Mouse (Mus musculus): ENCODE data around the gene Crtc1. TPM values are rescaled to one million over a fixed set of nuclear protein-coding genes. Genes with fewer than 3 reads are reported as not detected.

Crtc1 gene
- polyA plus RNA-seq, 1 experiment, result 113 TPM

GRCm38 (mm10) chr8:70377049-70377448 is 62.3 kb downstream of the Crtc1 start:
- TF ChIP-seq CTCF (IDR thresholded peaks at IDR 0.05; ENCODE audit: extremely low read depth, insufficient read depth, low read length) (no peak), POLR2A (IDR thresholded peaks at IDR 0.05; ENCODE audit: extremely low read depth, insufficient read depth, low read length) (no peak)
- Histone ChIP-seq H3K4me1 (ENCODE audit: control insufficient read depth, insufficient read depth, low read length) (no peaks in the 10 kb centered on the region), H3K27ac (ENCODE audit: insufficient read depth, low read length) (no peak overlapping the region), H3K4me3 (ENCODE audit: insufficient read depth, low read length) (no peak overlapping the region)

- no peak overlapping the region for H3K27ac ChIP-seq (ENCODE audit: insufficient read depth, low read length)
- H3K4me1 ChIP-seq (ENCODE audit: control insufficient read depth, insufficient read depth, low read length), result no peaks in the 10 kb centered on the region
- TF ChIP-seq CTCF (IDR thresholded peaks at IDR 0.05; ENCODE audit: extremely low read depth, insufficient read depth, low read length), result no peak
- no peak for TF ChIP-seq POLR2A (IDR thresholded peaks at IDR 0.05; ENCODE audit: extremely low read depth, insufficient read depth, low read length)
- H3K4me3 ChIP-seq (ENCODE audit: insufficient read depth, low read length), result no peak overlapping the region
Measured at GRCm38 (mm10) chr8:70376275-70376741, 63.1 kb downstream of the Crtc1 start.

DNA sequence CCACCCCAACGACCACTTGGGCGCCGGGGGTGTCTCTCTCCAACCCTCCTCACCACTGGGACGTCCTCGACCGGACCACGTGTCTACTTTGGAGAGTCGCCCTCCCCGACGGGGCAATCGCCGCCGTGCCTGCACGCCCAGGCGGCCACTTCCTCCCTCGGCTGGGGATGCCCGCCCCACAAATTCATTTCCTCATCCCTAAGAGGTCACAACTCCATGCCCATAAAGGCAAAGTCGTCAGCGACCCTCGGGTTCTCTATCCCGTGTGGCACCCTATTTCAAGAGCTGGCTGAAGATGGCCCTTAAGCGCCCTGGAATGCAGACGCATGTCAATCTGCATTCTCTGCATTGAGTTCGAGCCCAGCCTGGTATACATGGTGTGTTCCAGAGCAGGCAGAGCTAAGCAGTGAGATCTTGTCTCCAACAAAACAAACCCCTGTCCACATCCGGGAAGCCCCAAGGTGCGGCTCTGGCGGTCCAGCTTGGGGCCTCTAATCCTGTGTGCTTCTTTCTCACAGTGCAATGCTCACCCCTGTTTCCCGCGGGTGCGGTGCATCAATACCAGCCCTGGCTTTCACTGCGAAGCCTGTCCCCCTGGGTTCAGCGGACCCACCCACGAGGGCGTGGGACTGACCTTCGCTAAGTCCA is 64.0 kb downstream of the Crtc1 start:
- Histone ChIP-seq H3K4me1 (ENCODE audit: control insufficient read depth, insufficient read depth, low read length) (no peaks in the 10 kb centered on the region), H3K4me3 (ENCODE audit: insufficient read depth, low read length) (no peak overlapping the region), H3K27ac (ENCODE audit: insufficient read depth, low read length) (no peak overlapping the region)
- no peak for TF ChIP-seq POLR2A (IDR thresholded peaks at IDR 0.05; ENCODE audit: extremely low read depth, insufficient read depth, low read length)
- no peak for TF ChIP-seq CTCF (IDR thresholded peaks at IDR 0.05; ENCODE audit: extremely low read depth, insufficient read depth, low read length)

GRCm38 (mm10) chr8:70374318-70374927 is 65.0 kb downstream of the Crtc1 start:
- Histone ChIP-seq H3K4me1 (ENCODE audit: control insufficient read depth, insufficient read depth, low read length) (no peaks in the 10 kb centered on the region), H3K4me3 (ENCODE audit: insufficient read depth, low read length) (0 out of 2 replicates have a peak overlapping the region, but pooled peaks have one; percentile 4), H3K27ac (ENCODE audit: insufficient read depth, low read length) (no peak overlapping the region)
- TF ChIP-seq POLR2A (IDR thresholded peaks at IDR 0.05; ENCODE audit: extremely low read depth, insufficient read depth, low read length) (no peak), CTCF (IDR thresholded peaks at IDR 0.05; ENCODE audit: extremely low read depth, insufficient read depth, low read length) (no peak)

DNA sequence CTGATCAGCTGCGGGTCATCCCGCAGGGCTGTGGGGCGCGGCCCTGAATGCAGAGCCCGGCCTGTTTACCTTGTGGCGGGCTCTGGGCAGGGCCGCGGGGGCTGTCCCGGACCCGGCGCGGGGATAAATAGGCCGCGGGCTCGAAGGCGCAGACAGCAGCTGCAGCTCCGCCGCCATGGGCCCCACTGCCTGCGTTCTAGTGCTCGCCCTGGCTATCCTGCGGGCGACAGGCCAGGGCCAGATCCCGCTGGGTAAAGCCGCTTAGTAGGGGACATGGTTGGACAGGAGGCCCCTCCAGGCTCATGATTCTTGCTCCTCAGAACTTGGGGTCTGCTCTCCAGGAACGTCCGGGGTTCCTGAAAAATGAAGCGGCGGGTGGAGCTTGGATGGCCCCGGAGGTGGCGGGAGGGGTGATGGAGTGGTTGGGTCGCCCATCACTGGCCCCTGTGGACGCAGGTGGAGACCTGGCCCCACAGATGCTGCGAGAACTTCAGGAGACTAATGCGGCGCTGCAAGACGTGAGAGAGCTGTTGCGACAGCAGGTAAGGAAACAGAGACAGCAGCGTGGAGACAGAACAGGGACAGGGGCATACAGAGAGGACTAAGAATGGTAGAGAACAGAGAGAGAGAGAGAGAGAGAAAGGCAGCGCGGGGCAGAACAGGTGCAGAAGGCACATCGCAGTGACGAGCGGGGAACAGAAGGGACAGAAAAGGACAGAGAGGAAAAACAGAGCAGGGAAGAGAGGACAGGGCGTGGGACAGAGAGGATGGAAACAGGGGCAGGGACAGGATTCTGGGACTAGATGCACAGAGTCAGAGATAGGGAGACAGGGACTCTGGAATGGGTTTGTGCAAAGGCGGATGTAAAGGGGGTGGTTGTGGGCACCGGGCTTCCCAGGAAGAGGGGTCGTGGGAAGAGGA is 65.7 kb downstream of the Crtc1 start, which contains the start of gene Comp:
TSS of gene Comp (plus strand) at position 162 of the 921 bp plus-strand sequence.
- H3K4me1 ChIP-seq (ENCODE audit: control insufficient read depth, insufficient read depth, low read length), result no peaks in the 10 kb centered on the region
- H3K27ac ChIP-seq (ENCODE audit: insufficient read depth, low read length), result no peak within 1 kb of the TSS
- TF ChIP-seq CTCF (IDR thresholded peaks at IDR 0.05; ENCODE audit: extremely low read depth, insufficient read depth, low read length), result no peak
- no peak for TF ChIP-seq POLR2A (IDR thresholded peaks at IDR 0.05; ENCODE audit: extremely low read depth, insufficient read depth, low read length)

DNA sequence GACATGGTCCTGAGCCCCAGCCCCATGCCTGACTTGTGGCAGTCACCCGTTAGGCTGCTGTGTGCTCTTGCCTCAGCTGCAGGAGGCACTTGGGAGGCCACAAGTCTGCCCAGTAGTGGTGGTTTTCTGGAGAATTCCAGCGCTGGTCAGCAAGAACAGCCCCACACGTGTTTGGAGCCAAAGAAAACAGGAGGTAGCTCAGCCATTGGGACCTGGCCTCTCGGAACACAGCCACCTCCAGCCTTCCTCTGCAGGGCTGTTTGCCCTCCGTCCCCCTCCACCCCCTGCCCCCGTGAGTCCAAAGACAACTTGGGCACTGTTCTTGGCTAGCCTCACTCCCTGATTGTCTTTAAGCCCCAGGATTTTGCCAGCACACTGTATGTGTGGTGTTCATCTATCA is 67.4 kb downstream of the Crtc1 start:
- TF ChIP-seq CTCF (IDR thresholded peaks at IDR 0.05; ENCODE audit: extremely low read depth, insufficient read depth, low read length) (no peak), POLR2A (IDR thresholded peaks at IDR 0.05; ENCODE audit: extremely low read depth, insufficient read depth, low read length) (no peak)
- H3K27ac ChIP-seq (ENCODE audit: insufficient read depth, low read length), result no peak overlapping the region
- H3K4me3 ChIP-seq (ENCODE audit: insufficient read depth, low read length), result no peak overlapping the region
- H3K4me1 ChIP-seq (ENCODE audit: control insufficient read depth, insufficient read depth, low read length), result no peaks in the 10 kb centered on the region

More for the DNA sequence above, 65.7 kb downstream of the Crtc1 start, which contains the start of gene Comp:
- 0 out of 2 replicates have a peak within 1 kb of the TSS, but pooled peaks have one; percentile 4 for H3K4me3 ChIP-seq (ENCODE audit: insufficient read depth, low read length)

- Histone ChIP-seq H3K27ac (ENCODE audit: insufficient read depth, low read length) (no peak overlapping the region), H3K4me3 (ENCODE audit: insufficient read depth, low read length) (no peak overlapping the region), H3K4me1 (ENCODE audit: control insufficient read depth, insufficient read depth, low read length) (no peaks in the 10 kb centered on the region)
- TF ChIP-seq POLR2A (IDR thresholded peaks at IDR 0.05; ENCODE audit: extremely low read depth, insufficient read depth, low read length) (no peak), CTCF (IDR thresholded peaks at IDR 0.05; ENCODE audit: extremely low read depth, insufficient read depth, low read length) (no peak)
Measured at GRCm38 (mm10) chr8:70370476-70370875, 68.9 kb downstream of the Crtc1 start.

DNA sequence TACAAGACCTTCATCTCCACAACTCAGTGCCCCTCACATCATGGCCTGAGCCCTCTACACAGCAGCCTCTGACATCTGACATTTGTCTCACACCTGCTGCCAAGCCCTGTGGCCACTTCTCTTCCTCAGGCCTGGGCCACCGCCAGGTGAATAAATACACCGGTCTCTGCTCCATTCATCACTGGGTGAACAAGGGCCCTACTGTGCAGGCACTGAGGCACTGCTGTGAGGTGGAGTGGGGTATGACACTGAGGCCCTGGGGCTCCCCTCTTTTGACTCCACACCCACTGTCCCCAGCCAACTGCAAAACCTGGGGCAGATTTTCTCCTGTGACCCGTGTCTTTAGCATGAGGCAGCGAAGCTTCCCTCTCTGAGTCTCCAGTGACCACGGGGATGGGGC is 72.8 kb downstream of the Crtc1 start:
- Histone ChIP-seq H3K4me1 (ENCODE audit: control insufficient read depth, insufficient read depth, low read length) (no peaks in the 10 kb centered on the region), H3K4me3 (ENCODE audit: insufficient read depth, low read length) (no peak overlapping the region), H3K27ac (ENCODE audit: insufficient read depth, low read length) (no peak overlapping the region)
- no peak for TF ChIP-seq CTCF (IDR thresholded peaks at IDR 0.05; ENCODE audit: extremely low read depth, insufficient read depth, low read length)
- TF ChIP-seq POLR2A (IDR thresholded peaks at IDR 0.05; ENCODE audit: extremely low read depth, insufficient read depth, low read length), result no peak

GRCm38 (mm10) chr8:70364066-70364465 is 75.3 kb downstream of the Crtc1 start:
- TF ChIP-seq POLR2A (IDR thresholded peaks at IDR 0.05; ENCODE audit: extremely low read depth, insufficient read depth, low read length) (no peak), CTCF (IDR thresholded peaks at IDR 0.05; ENCODE audit: extremely low read depth, insufficient read depth, low read length) (no peak)
- Histone ChIP-seq H3K4me1 (ENCODE audit: control insufficient read depth, insufficient read depth, low read length) (no peaks in the 10 kb centered on the region), H3K27ac (ENCODE audit: insufficient read depth, low read length) (no peak overlapping the region), H3K4me3 (ENCODE audit: insufficient read depth, low read length) (no peak overlapping the region)

All from cortical plate, adult 2 months (tissue).